11 mouse cellular contexts compared by ENCODE assay signal in genomic region chr16:23497440-23497839, GRCm38 (mm10). TPM values are rescaled to one million over a fixed set of nuclear protein-coding genes. Genes with fewer than 3 reads are reported as not detected.
DNase-seq lines count a peak whose midpoint lies in the region; ATAC-seq and TF ChIP-seq lines count a peak whose summit lies in the region.
"Had no signal": no experiment of that assay in that cellular context is flagged by ENCODE, and none has a peak within 500 bp of the region (broad histone marks: within the 10 kb centered on the region; RNA-seq: fewer than 3 reads in every experiment).

No protein-coding gene starts in this region.

- no peak overlapping the region for H3K4me2 ChIP-seq in heart, embryonic 16.5 days (ENCODE audit: low read depth, low read length)
- H3K4me2 ChIP-seq in lung, postnatal 0 days (replicated peaks; ENCODE audit: low read depth, low read length), result no peak overlapping the region
- H3K4me2 ChIP-seq: stomach, embryonic 15.5 days had no signal

- ATAC-seq in heart, embryonic 16.5 days (replicated peaks; ENCODE audit: extremely low read depth, insufficient read depth, low FRiP score), result no peak
- peak; percentile 91 for ATAC-seq in lung, postnatal 0 days

- TF ChIP-seq EP300 in lung, postnatal 0 days (IDR thresholded peaks at IDR 0.05), result peak; percentile 97

- peaks cover 3% of the 10 kb centered on the region; the same call in 1 of the 2 replicates for H3K27me3 ChIP-seq in heart, embryonic 16.5 days (ENCODE audit: control insufficient read depth, insufficient read depth, low read length)
- H3K27me3 ChIP-seq in lung, postnatal 0 days (replicated peaks; ENCODE audit: insufficient read depth, low read length), result no peaks in the 10 kb centered on the region
- H3K27me3 ChIP-seq: stomach, embryonic 15.5 days had no signal

- H3K9ac ChIP-seq in heart, embryonic 16.5 days (ENCODE audit: low read length), result no peak overlapping the region
- no peak overlapping the region for H3K9ac ChIP-seq in lung, postnatal 0 days (replicated peaks; ENCODE audit: low read depth)
- H3K9ac ChIP-seq: stomach, embryonic 15.5 days had no signal

- H3K27ac ChIP-seq in heart, embryonic 16.5 days (ENCODE audit: low read length), result peak overlapping the region; percentile 91
- H3K27ac ChIP-seq in lung, postnatal 0 days (ENCODE audit: low read length), result peak overlapping the region; percentile 4; the same call in 1 of the 2 replicates
- H3K27ac ChIP-seq: stomach, embryonic 15.5 days had no signal

- H3K4me3 ChIP-seq in heart, embryonic 16.5 days (ENCODE audit: low read length), result no peak overlapping the region
- H3K4me3 ChIP-seq in lung, postnatal 0 days (ENCODE audit: low read depth, low read length), result no peak overlapping the region
- H3K4me3 ChIP-seq: megakaryocyte, embryonic 14.5 days; stomach, embryonic 15.5 days had no signal

- DNase-seq in kidney, adult 11 months, result peak; percentile 6
- DNase-seq in kidney, postnatal 10 days, result no peak
- DNase-seq in brain, embryonic 14.5 days (ENCODE audit: low read depth), result peak; percentile 68
- peak; percentile 87 for DNase-seq in lung, postnatal 0 days (ENCODE audit: low spot score)
- DNase-seq in thymus, postnatal 14 days, result no peak
- DNase-seq in spleen, postnatal 4 days (ENCODE audit: low spot score in 2 of 2), result no peak
- no peak for DNase-seq in right cerebral cortex, postnatal 36 days (ENCODE audit: low spot score in 2 of 2)

- H3K9me3 ChIP-seq in heart, embryonic 16.5 days (replicated peaks; ENCODE audit: control insufficient read depth, low read length), result no peaks in the 10 kb centered on the region
- no peaks in the 10 kb centered on the region for H3K9me3 ChIP-seq in lung, postnatal 0 days (ENCODE audit: low read length)
- H3K9me3 ChIP-seq: megakaryocyte, embryonic 14.5 days; stomach, embryonic 15.5 days had no signal

- H3K4me1 ChIP-seq in heart, embryonic 16.5 days (ENCODE audit: control insufficient read depth, insufficient read depth, low read length), result peaks cover 50% of the 10 kb centered on the region
- peaks cover 24% of the 10 kb centered on the region; the same call in 1 of the 2 replicates for H3K4me1 ChIP-seq in lung, postnatal 0 days (ENCODE audit: insufficient read depth, low read depth, low read length)
- H3K4me1 ChIP-seq: megakaryocyte, embryonic 14.5 days had no signal

- no peak for TF ChIP-seq POLR2A in brain, embryonic 14.5 days (IDR thresholded peaks at IDR 0.05; ENCODE audit: borderline replicate concordance, extremely low read depth, insufficient read depth, insufficient read length, poor library complexity, severe bottlenecking)

- peaks cover 4% of the 10 kb centered on the region; the same call in 1 of the 2 replicates for H3K36me3 ChIP-seq in heart, embryonic 16.5 days (ENCODE audit: control insufficient read depth, insufficient read depth)
- H3K36me3 ChIP-seq in lung, postnatal 0 days (ENCODE audit: insufficient read depth, low read length), result no peaks in the 10 kb centered on the region
- H3K36me3 ChIP-seq: G1E; stomach, embryonic 15.5 days had no signal

- TF ChIP-seq CTCF in brain, embryonic 14.5 days (IDR thresholded peaks at IDR 0.05; ENCODE audit: borderline replicate concordance, extremely low read depth, insufficient read depth, insufficient read length), result no peak
- TF ChIP-seq CTCF in lung, postnatal 0 days (IDR thresholded peaks at IDR 0.05), result no peak

- WGBS in heart, embryonic 16.5 days, result 16% methylated on average over 3 of the region's 3 CpGs
- 4% methylated on average over 3 of the region's 3 CpGs for WGBS in lung, postnatal 0 days

RNA-seq across cellular contexts. Expression of gene Rtp4, which starts 22.7 kb away (rescaled TPM):
- 2.7 and 3.8 TPM in 2 replicates for polyA plus RNA-seq in brain, embryonic 14.5 days (2012; rRNA removed)
- 7.1 and 11.4 TPM in 2 replicates for polyA plus RNA-seq in heart, embryonic 16.5 days (2015; fragmentation: Nextera tagmentation; extraction: Ambion mirVana)
- polyA plus RNA-seq in lung, postnatal 0 days (2015; fragmentation: Nextera tagmentation; extraction: Ambion mirVana), result 27.8 and 34.8 TPM in 2 replicates
- polyA plus RNA-seq: G1E had no signal

RNA-seq across cellular contexts. Expression of gene Masp1, which starts 23.2 kb away (rescaled TPM):
- polyA plus RNA-seq in brain, embryonic 14.5 days (2012; rRNA removed), result 49.5 and 59.7 TPM in 2 replicates
- 13.6 and 13.8 TPM in 2 replicates for polyA plus RNA-seq in heart, embryonic 16.5 days (2015; fragmentation: Nextera tagmentation; extraction: Ambion mirVana)
- 1.2 and 1.3 TPM in 2 replicates for polyA plus RNA-seq in lung, postnatal 0 days (2015; fragmentation: Nextera tagmentation; extraction: Ambion mirVana)
- polyA plus RNA-seq: G1E had no signal

Comparison
In these comparisons a context has a peak if more than half of its experiments do, and no peak if none do; other contexts are left out.
1. DNase-seq: peak in kidney, adult 11 months (single experiment), brain, embryonic 14.5 days (single experiment) and lung, postnatal 0 days (single experiment); none in kidney, postnatal 10 days (single experiment), thymus, postnatal 14 days (single experiment), spleen, postnatal 4 days (0 of 2) and right cerebral cortex, postnatal 36 days (0 of 2).